Mouse (Mus musculus): ENCODE measurements at regions not wholly inside any gene's neighbourhood (a gene's known extent, or its start where the extent isn't known, plus 50 kb on each side); places are given as distances from the start of the nearest gene placed in this dataset.

DNA sequence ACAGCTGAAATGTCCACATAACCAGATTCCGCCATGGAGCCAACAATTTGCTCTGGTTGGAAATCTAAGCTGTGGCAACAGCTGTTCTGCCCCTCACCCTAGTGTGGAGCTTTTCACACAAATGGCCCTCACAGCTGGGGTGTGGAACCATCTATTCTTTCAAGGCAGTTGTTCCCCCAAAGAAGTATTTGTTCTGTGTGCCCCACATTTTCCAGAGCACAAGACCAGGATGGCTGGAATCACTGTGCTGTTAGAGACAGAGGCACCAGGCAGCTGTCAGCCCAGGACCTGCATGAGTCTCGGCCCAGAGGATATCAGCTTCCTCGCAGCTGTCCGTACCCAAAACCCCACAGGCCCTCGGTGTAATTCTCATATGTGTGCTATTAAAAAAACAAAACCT is 294.4 kb downstream of the Qk start:
- intact Hi-C loops (cut with DNase I): no loop called here
- no peak for DNase-seq (ENCODE audit: low spot score in 2 of 2)

DNA sequence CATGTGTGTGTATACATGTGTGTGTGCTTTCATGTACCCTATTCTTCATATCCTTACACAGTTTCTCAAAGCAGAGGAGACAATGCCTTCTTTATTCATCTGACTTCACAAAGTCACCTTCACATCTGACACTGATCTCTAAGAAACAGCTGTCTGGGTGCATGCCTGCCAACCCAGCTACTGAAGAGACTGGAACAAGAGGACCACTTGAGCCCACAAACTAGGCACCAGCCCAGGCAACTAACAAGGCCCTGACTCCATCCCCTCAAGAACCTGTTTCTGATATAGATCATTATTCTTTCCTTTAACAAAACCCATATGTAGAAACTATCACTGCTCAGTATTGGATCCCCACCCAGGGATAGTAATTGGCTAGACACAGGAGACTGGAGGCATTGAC is 295.3 kb downstream of the Qk start:
- no peak for DNase-seq (ENCODE audit: low spot score in 2 of 2)
- intact Hi-C loops (cut with DNase I): no loop called here

DNA sequence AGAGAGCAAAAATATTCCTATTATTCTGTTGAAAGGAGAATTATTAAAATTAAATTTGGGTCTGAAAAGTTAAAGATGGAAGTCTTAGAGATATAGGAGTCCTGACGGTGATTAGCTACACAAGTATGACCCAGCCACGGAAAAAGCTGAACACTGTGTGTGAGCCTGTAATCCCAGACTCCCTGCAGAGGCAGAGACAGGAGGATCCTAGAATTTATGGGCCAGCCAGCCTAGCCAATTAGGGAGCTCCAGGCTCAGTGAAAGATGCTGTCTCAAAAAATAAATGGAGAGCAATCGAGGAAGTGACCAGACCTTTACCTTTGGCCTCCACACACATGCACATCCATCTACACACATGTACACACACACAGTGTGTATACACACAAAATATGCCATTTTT is 307.5 kb downstream of the Qk start:
- intact Hi-C loops (cut with DNase I): no loop called here
- DNase-seq (ENCODE audit: low spot score in 2 of 2): no peak

DNA sequence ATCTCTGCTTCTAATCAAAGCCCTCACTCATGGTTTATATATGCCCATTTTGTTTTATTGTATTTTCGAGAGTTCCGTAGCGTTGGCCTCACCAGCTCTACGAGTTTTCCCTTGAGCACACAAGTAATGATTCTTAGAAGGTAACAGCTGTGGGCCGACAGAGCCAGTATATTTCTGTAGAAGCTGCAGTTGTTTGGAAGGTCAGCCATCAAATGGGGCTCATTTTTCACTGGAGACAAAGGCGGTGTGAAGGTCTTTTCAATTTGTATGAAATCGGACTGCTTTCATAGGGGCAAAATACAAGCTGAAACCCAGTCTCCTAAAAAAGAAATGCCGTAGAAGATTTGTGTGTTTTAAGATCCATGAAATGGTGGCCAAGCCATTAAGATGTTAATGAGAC is 307.9 kb downstream of the Qk start:
- intact Hi-C loops (cut with DNase I): no loop called here
- no peak for DNase-seq (ENCODE audit: low spot score in 2 of 2)

DNA sequence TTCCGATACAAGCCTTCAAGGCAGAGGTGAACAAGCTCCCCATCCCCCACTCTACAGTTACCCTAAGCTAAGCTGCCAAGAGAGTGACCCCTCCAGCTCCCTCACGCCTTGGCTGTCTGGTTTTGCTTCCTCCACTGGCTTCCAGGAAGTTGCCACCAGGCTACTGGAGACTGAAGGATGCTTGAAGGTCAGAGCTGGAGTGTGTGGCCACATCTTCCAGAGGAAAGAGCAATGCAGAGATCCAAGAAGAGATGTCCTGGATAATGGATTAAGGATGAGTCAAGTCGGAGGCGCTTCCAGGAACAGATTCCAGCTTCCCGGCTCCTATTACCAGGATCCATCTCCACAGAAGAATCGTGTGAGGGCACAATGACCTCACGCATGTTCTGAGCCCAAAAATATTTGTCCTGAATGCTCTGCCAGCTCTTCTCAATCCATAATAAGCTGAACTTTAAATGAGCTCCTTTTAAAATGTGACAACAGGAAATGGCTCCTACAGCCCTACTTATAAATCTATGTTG is 318.5 kb downstream of the Qk start:
- intact Hi-C loops (cut with DNase I): no loop called here
- DNase-seq (ENCODE audit: low spot score in 2 of 2): peak; percentile 12 to 30

DNA sequence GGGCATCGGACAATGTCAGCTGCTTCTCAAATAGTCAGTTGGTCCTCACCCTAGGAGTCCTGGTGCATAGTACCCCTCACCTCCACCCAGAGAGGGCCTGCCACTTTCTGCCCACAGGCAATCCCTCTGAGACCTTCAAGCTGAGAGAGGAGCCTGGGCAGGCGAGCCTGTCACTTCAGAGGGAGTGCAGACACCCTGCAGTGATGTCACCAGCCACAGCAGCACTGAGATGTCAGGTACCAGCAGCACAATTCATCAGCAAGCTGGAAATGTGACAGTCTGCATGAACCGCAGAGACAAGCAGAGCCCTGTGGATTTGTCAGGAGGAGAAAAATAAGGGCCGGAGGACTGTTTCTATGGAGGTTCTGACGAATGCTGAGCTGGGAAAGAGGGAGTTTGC is 324.3 kb downstream of the Qk start:
- intact Hi-C loops (cut with DNase I): no loop called here
- DNase-seq (ENCODE audit: low spot score in 2 of 2): no peak

DNA sequence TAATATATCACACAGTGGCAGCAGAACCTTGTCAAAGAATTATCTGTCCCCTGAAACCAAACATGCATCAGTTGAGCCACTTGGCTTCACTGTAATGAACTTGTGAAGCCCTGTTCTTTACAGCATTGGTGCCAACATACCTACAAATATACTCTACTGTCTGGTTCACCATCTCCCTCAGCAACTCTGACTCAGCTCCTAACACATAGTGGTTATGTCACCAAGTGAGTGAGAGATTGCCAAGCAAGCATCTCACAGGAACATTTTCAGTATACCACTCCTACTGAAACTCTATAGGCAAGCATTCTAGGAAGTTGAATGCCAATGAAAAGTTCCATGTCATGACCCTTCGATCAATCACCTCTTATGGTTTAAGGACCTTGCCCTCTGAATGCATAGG is 321.2 kb upstream of the Pabpc6 start:
- intact Hi-C loops (cut with DNase I): no loop called here
- peak in 1 of 2 experiments; percentile 62 for DNase-seq (ENCODE audit: low spot score in 2 of 2)

DNA sequence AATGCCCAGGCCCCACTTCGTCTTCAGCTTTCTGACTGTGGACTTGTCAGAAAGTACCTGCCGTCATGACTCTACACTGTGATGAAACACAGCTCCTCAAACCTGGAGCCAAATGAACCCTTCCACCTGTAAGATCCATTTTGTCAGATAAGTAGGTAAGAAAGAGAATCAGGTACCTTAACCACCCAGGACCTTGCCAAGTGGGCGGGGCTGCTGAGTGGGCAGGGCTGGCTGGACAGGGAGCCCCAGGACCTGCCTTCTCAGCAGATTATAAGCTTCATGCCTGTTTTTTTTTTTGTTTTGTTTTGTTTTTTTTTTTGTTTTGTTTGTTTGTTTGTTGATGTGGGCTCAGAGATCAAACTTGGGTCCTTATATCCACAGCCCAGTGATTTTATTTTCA is 311.8 kb upstream of the Pabpc6 start:
- no peak for DNase-seq (ENCODE audit: low spot score in 2 of 2)
- intact Hi-C loops (cut with DNase I): no loop called here

DNA sequence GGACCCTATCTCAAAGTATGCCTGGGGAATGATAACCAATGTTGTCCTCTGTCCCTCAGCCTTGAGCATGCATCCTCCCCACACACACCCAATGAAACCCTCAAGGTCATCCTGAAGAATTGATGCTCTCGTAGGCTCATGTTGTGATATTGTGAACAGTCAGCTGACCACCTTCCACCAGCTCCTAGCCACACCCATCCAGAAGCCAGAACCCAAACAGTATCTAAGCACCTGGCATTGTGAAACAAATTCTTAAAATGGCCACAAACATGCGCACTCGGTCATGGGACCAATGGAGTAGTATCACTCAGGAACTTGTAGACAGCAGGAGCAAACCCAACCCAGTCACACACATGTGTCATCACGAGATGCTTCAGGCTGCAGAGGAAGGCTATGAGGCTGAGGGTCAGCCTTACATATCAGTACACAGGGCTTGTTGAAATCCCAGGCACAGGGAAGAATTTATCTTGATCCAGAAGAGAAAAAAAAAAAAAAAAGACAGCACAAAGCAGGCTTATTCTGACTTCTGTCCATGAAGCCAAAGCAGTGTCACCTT is 307.4 kb upstream of the Pabpc6 start:
- intact Hi-C loops (cut with DNase I): no loop called here
- DNase-seq (ENCODE audit: low spot score in 2 of 2): no peak

DNA sequence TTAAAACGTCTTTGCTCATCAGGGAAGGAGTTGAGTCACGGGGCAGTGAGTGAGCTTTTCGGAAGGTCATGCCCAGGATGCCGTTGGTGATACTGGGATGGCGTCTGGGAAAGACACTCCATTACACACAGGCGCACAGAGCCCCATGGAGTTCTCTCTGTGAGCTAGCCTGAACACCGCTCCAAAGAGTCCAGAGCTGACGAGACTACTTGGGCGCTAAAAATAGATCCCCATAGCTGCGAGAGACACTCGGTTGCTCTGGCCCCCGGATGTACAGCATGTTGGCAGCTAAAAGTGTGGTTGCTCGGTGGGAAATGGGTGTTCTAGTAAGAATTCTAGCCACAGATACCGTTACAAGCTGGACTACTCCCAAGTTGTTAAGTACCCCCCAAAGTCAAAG is 306.5 kb upstream of the Pabpc6 start:
- no peak for DNase-seq (ENCODE audit: low spot score in 2 of 2)
- intact Hi-C loops (cut with DNase I): no loop called here

DNA sequence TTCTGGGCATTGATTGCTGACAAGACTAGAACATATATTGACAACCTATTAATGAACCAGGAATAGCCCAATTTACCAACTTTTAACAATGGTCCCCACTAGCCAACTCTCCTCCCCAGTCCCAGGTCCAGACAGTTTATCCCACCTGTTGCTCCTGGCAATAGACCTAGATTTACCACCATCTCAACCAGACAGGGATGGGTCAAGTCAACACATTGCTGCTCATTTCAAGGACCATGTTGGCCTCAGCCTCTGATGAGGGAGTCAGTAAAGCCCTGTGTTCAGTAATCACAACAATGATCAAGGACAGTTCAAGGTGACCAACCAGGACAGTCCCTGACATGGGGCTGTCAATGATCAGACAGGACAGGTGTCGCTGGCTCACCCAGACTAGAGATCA is 305.6 kb upstream of the Pabpc6 start:
- intact Hi-C loops (cut with DNase I): no loop called here
- no peak for DNase-seq (ENCODE audit: low spot score in 2 of 2)

DNA sequence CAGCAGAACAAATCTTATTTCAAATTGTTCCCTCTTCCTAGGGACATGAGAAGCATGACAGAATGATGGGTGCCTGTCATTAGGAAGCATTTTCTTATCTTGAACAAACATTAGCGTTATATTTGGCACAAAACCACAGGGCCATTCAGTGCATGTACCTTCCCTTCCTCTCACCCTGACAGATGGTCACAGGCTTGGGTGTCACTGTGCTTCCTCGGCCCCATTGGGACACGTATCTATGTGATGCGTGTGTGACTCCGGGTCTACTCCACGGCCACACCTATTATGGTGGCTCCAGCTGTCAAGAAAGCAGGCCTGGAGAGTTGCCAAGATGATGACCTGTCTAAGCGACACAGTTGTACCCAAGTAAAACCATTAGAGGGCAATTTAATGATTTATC is 298.5 kb upstream of the Pabpc6 start:
- intact Hi-C loops (cut with DNase I): no loop called here
- DNase-seq (ENCODE audit: low spot score in 2 of 2): no peak

DNA sequence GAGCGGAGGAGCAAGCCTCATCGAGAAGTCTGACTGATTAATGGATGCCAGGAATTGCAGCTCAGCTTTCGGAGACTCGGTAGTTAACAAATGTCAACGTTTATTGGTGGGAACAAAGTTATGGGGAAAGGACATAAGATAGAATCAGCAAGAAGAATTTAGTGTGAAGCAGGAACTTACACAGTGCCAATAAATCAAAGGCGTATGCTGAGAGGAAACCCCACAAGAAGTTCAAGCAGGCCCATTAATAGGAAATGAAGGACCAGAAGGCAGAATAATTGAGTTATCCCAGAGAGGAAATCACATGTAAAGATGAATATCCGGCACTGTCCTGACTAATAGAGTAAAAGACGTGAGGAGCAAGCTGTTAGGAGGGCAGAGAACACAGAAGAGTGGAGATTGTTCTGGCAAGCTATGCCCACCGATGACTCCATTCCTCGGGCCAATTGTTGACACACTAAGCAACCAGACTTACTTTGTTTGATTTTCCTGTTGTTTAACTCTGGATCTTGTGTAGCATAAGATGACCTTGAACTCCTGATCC is 293.4 kb upstream of the Pabpc6 start:
- no peak for DNase-seq (ENCODE audit: low spot score in 2 of 2)
- intact Hi-C loops (cut with DNase I): no loop called here

DNA sequence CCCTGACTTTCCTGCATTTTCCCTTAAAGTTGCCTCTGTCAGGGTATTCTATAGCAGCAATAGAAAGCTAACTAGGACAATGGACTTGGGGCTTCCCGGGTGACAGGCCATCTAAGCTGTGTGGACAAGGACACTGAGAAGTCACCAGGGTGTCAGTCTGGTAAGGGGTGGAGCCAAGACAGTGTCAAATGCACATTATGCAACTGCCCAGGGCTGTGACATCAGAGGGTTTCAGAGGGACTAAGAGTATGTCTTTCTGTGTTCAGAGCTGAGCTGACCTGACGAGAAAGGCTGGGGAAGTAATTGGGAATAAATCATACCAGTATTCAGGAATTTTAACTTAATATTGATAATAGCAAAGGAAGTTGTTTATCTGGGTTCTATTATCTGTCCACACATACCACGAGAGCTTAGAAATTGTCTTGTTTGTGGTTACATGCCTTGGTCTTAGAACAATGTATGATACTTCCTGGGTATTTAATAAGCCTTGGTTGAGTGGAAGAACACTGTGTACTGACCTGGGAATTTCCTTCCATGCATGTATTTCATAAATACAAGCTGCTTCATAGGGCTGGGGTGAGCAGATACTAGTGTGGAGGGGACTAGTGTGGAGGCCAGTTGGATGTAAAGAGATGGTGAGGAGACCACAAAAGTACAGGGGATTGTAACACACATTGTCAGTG is 279.6 kb upstream of the Pabpc6 start:
- no peak for DNase-seq (ENCODE audit: low spot score in 2 of 2)
- intact Hi-C loops (cut with DNase I): no loop called here

DNA sequence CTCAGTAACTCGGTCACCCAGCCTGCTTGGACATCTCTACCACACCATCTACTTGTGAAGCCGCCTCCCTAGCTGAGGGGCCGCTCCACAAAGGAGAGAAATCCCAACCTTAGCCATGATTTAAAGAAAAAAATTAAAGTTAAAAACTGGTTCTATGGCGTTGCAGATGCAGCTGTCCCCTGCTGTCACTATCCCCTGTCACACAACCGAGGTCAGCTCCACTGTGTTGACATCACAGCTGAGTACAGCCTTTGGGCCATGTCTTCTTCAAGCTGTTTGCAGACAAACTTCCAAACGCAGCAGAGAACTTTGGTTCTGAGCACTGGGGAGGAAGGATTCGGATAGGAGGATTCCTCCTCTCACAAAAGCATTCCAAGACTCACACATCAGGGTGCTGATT is 278.1 kb upstream of the Pabpc6 start:
- intact Hi-C loops (cut with DNase I): no loop called here
- no peak for DNase-seq (ENCODE audit: low spot score in 2 of 2)

DNA sequence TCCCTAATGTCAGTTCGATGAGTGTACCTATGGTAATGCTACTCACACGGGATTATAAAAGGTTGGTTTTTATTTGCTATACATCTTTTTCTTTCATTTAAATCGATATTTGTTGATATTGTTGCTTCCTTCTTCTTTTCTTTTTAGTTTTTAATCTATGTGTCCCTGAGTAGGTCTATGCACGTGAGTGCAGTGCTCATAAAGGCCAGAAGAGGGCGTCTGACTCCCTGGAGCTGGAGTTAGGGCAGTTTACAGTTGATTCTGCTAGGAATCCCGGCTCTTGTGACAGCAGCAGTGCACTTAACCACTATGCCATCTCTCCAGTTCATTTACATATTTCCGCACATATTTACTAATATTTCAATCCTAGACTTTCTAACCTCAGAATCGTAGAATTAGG is 275.0 kb upstream of the Pabpc6 start:
- intact Hi-C loops (cut with DNase I): no loop called here
- no peak for DNase-seq (ENCODE audit: low spot score in 2 of 2)

DNA sequence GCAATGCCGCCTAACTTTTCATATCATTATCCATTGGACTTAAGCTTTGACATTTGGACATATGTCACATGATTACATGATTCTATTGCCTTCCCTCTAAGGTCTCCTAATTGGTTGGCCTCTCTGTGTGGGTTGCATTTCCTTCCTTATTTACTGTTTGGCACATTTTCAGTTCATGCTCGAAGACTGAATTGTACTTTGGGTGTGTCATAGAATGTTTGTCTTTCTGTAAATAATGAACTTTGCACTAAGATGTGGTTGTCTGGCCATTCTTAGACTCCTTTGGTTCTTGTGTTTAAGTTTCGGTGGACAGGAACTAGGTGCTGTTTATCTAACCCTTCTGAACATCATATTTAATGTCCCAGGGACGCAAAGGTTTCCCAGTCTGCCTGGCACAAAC is 272.7 kb upstream of the Pabpc6 start:
- intact Hi-C loops (cut with DNase I): no loop called here
- DNase-seq (ENCODE audit: low spot score in 2 of 2): no peak

DNA sequence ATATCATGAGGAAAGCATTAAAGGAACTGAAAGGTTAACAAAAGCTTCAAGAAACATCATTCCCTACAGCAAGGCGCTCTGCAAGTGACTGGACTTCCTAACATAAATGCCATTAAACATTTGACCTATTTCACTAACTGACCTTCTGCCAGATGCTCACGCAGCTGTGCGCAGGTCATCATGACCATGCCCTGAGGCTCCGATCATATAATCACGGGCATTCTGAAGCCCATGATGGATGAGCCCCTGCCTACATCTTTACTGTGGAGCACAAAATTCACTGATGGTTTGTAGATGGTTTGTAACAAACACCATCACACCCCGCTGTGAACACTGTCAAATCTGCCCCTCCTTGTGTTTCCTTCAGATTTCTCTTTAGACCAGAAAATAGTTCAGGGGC is 270.1 kb upstream of the Pabpc6 start:
- intact Hi-C loops (cut with DNase I): no loop called here
- no peak for DNase-seq (ENCODE audit: low spot score in 2 of 2)

DNA sequence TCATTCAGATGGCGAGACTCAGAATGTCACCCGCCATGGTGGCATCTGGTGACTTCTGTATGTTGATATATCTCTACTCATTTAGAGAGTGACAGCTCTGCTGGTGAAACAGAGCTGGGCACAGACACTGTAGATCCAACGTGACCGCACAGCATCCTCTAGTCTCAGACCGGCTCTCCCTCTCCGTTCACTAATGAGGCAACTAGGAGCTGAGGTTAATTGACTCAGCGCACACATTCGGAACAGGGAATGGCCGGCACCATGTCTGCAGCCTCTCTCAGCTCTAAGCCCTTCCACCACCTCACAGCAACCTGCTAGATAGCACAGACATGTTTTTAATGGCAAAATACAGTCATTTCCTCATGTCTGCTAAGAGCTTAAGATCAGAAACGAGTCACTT is 268.9 kb upstream of the Pabpc6 start:
- intact Hi-C loops (cut with DNase I): no loop called here
- no peak for DNase-seq (ENCODE audit: low spot score in 2 of 2)

DNA sequence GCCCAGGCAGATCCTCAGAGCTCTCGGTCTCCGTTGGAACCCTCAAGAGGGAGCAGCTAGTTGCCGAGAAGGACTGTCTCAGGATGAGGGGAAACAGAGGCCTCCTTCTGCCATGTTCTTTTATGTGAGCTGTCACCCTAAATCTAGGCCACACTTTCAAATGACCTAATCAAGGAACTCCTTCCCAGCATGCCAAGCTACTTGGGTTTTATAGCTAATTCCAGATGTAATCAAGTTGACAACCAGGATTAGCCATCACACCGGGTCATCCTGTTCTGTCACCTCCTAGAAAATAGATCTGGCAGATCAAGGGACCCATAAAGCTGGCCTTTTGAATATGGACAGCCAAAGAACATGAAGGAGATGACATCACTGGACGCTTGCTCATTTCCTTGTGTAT is 267.7 kb upstream of the Pabpc6 start:
- no peak for DNase-seq (ENCODE audit: low spot score in 2 of 2)
- intact Hi-C loops (cut with DNase I): no loop called here

DNA sequence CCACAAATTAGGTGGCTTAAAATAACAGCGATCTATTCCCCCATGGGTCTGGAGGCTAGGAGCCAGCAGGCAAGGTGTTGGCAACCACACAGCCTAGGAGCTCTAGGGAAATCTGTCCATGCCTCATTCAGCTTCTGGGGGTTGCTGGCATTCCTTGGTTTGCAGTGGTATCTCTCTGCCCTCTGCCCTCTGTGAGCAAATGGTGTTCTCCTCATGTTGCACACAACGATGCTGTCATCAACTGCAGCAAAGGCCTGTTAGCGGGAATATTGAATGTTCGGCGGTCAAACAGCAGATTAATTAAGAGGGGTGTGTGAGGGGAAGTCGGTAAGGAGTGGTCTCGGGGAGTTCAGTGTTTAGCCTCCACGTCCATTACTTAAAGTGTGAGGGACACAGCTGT is 262.7 kb upstream of the Pabpc6 start:
- DNase-seq (ENCODE audit: low spot score in 2 of 2): no peak
- intact Hi-C loops (cut with DNase I): no loop called here

DNA sequence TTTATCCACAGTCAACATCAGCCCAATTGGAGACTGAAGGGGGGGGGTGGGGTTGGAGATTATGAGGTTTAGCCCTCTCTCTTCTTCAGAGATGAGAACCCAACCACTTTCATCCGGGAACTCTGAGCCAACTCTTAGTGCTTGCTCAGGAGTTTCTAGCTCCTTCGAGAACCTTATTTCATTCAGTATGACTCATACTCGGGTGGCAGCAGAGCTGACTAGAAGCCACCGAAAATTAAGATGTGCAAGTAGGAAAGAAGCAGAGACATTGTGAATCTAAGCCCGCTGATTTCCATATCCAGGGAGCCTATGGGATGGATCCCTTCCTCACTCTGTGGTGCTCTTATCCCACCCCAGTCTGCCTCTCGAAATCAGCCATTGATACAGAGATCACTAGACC is 262.0 kb upstream of the Pabpc6 start:
- intact Hi-C loops (cut with DNase I): no loop called here

More for the DNA sequence above, 262.0 kb upstream of the Pabpc6 start:
- DNase-seq (ENCODE audit: low spot score in 2 of 2): peak; percentile 14 to 57

Data from left cerebral cortex, postnatal 25 days (tissue).